Mouse (Mus musculus) megakaryocyte, embryonic 14.5 days (primary cell): ENCODE results near the gene Ywhah.

Experiments
- FLI1 ChIP-seq: IDR thresholded peaks from 2 replicates; pipeline ENCODE4 v1.6.1; 2012; ENCODE audit warnings: low read length, inconsistent platforms, mixed read lengths
- GATA1 ChIP-seq: IDR thresholded peaks from 3 replicates; pipeline ENCODE4 v1.6.1; 2012; ENCODE audit warnings: mixed read lengths, low read length, inconsistent platforms, borderline replicate concordance

DNA sequence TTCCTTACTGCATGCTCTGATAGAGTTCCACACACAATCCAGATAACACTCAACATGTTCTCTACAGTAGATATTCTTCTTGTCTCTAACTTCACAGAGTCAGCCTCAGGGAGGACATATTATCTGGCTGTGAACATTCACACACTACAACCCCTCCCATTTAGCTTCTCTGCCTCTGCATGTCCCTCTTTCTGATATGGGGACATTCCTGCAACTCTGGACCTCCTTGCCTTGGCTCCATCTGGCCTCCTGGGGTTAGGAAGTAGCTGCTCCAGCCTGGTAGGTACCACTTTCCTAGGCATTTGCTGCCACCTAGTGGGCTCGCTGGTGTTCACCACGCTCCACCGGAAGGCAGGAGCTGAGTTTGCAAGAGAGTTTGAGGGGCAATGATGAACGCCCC lies 14.5 kb downstream of the Ywhah start:
- no peak for TF ChIP-seq GATA1
- no peak for TF ChIP-seq FLI1
